Mouse (Mus musculus) thymus, adult 2 months (tissue): ENCODE data around the gene Smtn.

Source experiments
- CTCF ChIP-seq: fragments of 200-500 bp; IDR thresholded peaks from 2 replicates; pipeline ENCODE4 v1.5.1; 2012; ENCODE audit warnings: mild to moderate bottlenecking, control low read depth, low read length, moderate library complexity, borderline replicate concordance; ENCODE audit not compliant: control insufficient read depth, poor library complexity, insufficient read depth; ENCODE audit errors: extremely low read depth
- POLR2A ChIP-seq: fragments of 200-500 bp; IDR thresholded peaks from 2 replicates; pipeline ENCODE4 v1.6.1; 2012; ENCODE audit warnings: mild to moderate bottlenecking, low read length, control low read depth, moderate library complexity; ENCODE audit not compliant: control insufficient read depth, poor library complexity, insufficient read depth; ENCODE audit errors: extremely low read depth

DNA sequence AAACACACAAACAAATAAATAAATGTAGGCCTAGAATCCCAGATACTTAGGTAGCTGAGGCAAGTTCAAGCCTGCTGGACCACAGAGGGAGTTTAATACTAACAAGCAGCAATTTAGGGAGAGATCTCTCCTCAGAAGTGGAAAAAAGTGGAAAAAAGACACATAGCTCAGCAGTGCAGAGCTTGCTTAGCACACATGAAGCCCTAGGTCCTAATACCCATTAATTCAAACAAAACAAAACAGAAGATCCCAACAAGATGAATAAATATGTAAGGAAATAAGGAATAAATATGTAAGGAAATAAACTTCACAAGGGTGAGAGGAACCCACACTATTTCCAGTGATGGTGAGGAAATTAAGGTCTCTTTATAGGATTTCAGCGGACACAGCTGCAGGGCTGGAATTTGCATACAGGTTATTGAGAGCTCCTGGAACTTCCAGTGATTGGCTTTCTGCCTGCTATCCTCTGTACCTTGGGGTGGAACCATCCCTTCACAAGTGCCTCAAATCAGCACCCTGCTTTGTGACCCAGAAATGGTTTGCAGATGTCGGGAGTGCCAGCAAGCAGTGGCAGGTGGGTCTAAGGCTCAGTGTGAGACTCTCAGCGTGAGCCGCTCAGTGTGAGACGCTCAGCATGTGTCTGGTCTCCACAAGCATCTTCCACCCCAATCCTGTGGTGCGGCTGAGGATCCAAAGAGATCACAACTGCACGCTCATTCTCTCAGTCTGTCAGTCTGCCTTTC is 16.4 kb downstream of the Smtn start:
- no peak for TF ChIP-seq POLR2A
- no peak for TF ChIP-seq CTCF
